ENCODE assay signal across 17 mouse cellular contexts in the genomic region with DNA sequence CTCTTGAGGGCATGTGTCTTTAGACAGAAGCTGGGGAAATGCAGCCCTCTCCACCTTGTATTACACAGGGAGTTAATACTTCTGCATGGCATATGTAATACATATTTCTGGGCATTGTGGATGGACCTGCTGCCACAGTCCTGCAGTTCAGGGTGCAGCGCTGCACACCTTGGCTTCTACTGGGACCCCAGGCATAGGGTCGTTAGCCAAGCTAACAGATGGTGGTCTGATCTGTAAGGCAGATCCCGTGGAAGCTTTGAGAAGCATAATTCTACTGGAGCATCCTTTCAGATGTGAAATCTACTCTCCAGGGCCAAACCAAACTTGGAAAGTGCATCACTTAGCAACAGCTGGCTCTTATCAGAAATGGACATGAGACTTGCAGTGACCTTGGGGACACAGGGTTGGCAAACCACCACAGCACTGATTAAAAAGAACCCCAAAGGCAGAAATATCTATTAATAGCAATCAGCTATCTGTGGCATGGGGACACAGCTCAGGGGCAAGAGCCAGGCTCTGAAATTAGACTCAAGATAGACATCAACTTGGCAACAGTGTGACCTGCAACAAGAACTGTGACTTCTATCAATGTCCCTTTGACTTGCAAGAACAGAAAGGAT.
A peak's percentile ranks its signal among the peaks of the same experiment; 100 is the strongest.
DNase-seq lines count a peak whose midpoint lies in the region; ATAC-seq lines count a peak whose summit lies in the region.
"Had no signal": no experiment of that assay in that cellular context is flagged by ENCODE, and none has a peak within 500 bp of the region (broad histone marks: within the 10 kb centered on the region; RNA-seq: fewer than 3 reads in every experiment).

No protein-coding gene starts in this region.

- WGBS in heart, embryonic 11.5 days (ENCODE audit: insufficient replicate concordance) = 60% methylated on average over 3 of the region's 3 CpGs

- intact Hi-C loops in heart, postnatal 25 days (cut with DNase I) = no loop called here

- peaks cover 12% of the 10 kb centered on the region for H3K4me1 ChIP-seq in heart, embryonic 11.5 days (ENCODE audit: control insufficient read depth, insufficient read depth, low read length)

- no peaks in the 10 kb centered on the region for H3K27me3 ChIP-seq in heart, embryonic 11.5 days (ENCODE audit: control insufficient read depth, insufficient read depth, low read length)
- H3K27me3 ChIP-seq: midbrain, embryonic 13.5 days had no signal

- peak overlapping the region; percentile 68 for H3K27ac ChIP-seq in heart, embryonic 11.5 days (ENCODE audit: low read depth, low read length)
- H3K27ac ChIP-seq: embryonic facial prominence, embryonic 10.5 days; midbrain, embryonic 13.5 days had no signal

- H3K4me3 ChIP-seq in heart, embryonic 11.5 days (ENCODE audit: low read depth, low read length) = no peak overlapping the region
- H3K4me3 ChIP-seq: embryonic facial prominence, embryonic 10.5 days; erythroblast, embryonic 14.5 days; midbrain, embryonic 13.5 days had no signal

- H3K36me3 ChIP-seq in heart, embryonic 11.5 days (ENCODE audit: control insufficient read depth, insufficient read depth, low read length) = no peaks in the 10 kb centered on the region
- H3K36me3 ChIP-seq: embryonic facial prominence, embryonic 10.5 days; midbrain, embryonic 13.5 days had no signal

- no peak overlapping the region for H3K9ac ChIP-seq in heart, embryonic 11.5 days (ENCODE audit: low read depth, low read length)
- H3K9ac ChIP-seq: liver, postnatal 0 days; midbrain, embryonic 13.5 days had no signal

- 0 out of 2 replicates have a peak, but pooled peaks cover 4% of the 10 kb centered on the region for H3K9me3 ChIP-seq in heart, embryonic 11.5 days (replicated peaks; ENCODE audit: control insufficient read depth, low read length)

- peak; percentile 2 for DNase-seq in lung, postnatal 36 days
- no peak for DNase-seq in lung, postnatal 10 days
- peak; percentile 9 for DNase-seq in heart, postnatal 25 days (ENCODE audit: low spot score)
- no peak for DNase-seq in testis, postnatal 10 days (ENCODE audit: low spot score)
- no peak for DNase-seq in ovary, postnatal 36 days (ENCODE audit: low spot score)
- DNase-seq in ovary, postnatal 14 days (ENCODE audit: low spot score) = no peak
- DNase-seq: adrenal gland, postnatal 25 days; cerebellum, postnatal 25 days; layer of hippocampus, adult 9-11 months; liver, postnatal 0 days; lung, postnatal 4 days; right cerebral cortex, postnatal 4 days had no signal

- no peak overlapping the region for H3K4me2 ChIP-seq in heart, embryonic 11.5 days
- H3K4me2 ChIP-seq: midbrain, embryonic 13.5 days had no signal

- no peak for ATAC-seq in heart, embryonic 11.5 days (replicated peaks; ENCODE audit: insufficient number of reproducible peaks, low FRiP score, low TSS enrichment)
- ATAC-seq: forebrain, embryonic 16.5 days; liver, postnatal 0 days; midbrain, embryonic 13.5 days had no signal

Comparison
In these comparisons a context has a peak if more than half of its experiments do, and no peak if none do; other contexts are left out.
1. DNase-seq: peak in lung, postnatal 36 days (single experiment) and heart, postnatal 25 days (single experiment); none in lung, postnatal 10 days (single experiment), testis, postnatal 10 days (single experiment), ovary, postnatal 36 days (single experiment) and ovary, postnatal 14 days (single experiment).